Mouse (Mus musculus) heart, embryonic 10.5 days (tissue): Measurements from ENCODE around the gene Scaf11. TPM values are rescaled to one million over a fixed set of nuclear protein-coding genes. Genes with fewer than 3 reads are reported as not detected.

Experiments
- DNase-seq: peaks from one replicate; pipeline ENCODE4 v3.0.0-alpha.2; 2017; ENCODE audit warnings: low spot score
- H3K27ac ChIP-seq: fragments of 300-500 bp; sonication (generic); 2 replicates; pipeline ENCODE4 v1.5.1; 2016; ENCODE audit warnings: mild to moderate bottlenecking
- H3K27me3 ChIP-seq: fragments of 300-500 bp; sonication (generic); 2 replicates; pipeline ENCODE4 v1.6.1; 2016; ENCODE audit warnings: mild to moderate bottlenecking; ENCODE audit not compliant: poor library complexity, insufficient read depth, severe bottlenecking
- H3K36me3 ChIP-seq: fragments of 300-500 bp; sonication (generic); 2 replicates; pipeline ENCODE4 v1.6.1; 2016; ENCODE audit warnings: mild to moderate bottlenecking, moderate library complexity
- H3K4me1 ChIP-seq: fragments of 300-500 bp; sonication (generic); 2 replicates; pipeline ENCODE4 v1.6.1; 2016; ENCODE audit warnings: mild to moderate bottlenecking
- H3K4me3 ChIP-seq: fragments of 300-500 bp; sonication (generic); 2 replicates; pipeline ENCODE4 v1.5.1; 2016; ENCODE audit warnings: mild to moderate bottlenecking, moderate library complexity
- H3K9me3 ChIP-seq: fragments of 300-500 bp; sonication (generic); 2 replicates; pipeline ENCODE4 v1.6.1; 2016; ENCODE audit warnings: mild to moderate bottlenecking, moderate library complexity
- WGBS: fragments of 180-500 bp; shearing (Covaris S2); methylation state at CpG from one replicate; pipeline ENCODE4 v1.1.7; 2016; 5-methylcytosine and 5-hydroxymethylcytosine counted together
- microRNA-seq: library from miRNA; unstranded; fragments of <30 nt; microRNA quantifications from one replicate; pipeline ENCODE4, GENCODE M21; 2017
- polyA plus RNA-seq: library from polyadenylated mRNA; unstranded; fragments of >200 nt; fragmentation: Nextera tagmentation; extraction: Ambion mirVana; gene quantifications from 2 replicates; pipeline ENCODE4 v1.2.1, GENCODE M21; 2016

Gene Scaf11
- polyA plus RNA-seq, 1 experiment from 2014 or later: 93.0 TPM

- Histone ChIP-seq H3K36me3 (peaks cover 75% of the 10 kb centered on the region), H3K9me3 (no peaks in the 10 kb centered on the region), H3K4me3 (no peak overlapping the region), H3K27ac (no peak overlapping the region), H3K4me1 (no peaks in the 10 kb centered on the region), H3K27me3 (no peaks in the 10 kb centered on the region)
- no peak for DNase-seq
- 93% methylated on average over 6 of the region's 6 CpGs for WGBS
These were observed 88.0 kb downstream of the Scaf11 start for GRCm38 (mm10) chr15:96372628-96373027.

DNA sequence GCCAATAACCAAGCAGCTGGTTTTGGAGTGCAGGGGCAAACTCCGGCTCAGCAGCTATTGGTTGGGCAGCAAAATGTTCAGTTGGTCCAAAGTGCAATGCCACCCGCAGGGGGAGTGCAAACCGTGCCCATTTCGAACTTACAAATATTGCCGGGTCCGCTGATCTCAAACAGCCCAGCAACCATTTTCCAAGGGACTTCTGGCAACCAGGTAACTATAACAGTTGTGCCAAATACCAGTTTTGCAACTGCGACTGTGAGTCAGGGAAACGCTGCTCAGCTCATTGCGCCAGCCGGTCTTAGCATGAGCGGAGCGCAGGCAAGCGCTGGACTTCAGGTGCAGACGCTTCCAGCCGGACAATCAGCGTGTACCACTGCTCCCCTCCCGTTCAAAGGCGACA lies 89.3 kb downstream of the Scaf11 start:
- H3K4me3 ChIP-seq: no peak overlapping the region
- 94% methylated on average over 18 of the region's 18 CpGs for WGBS
- no peak for DNase-seq
- no peaks in the 10 kb centered on the region for H3K9me3 ChIP-seq
- H3K27me3 ChIP-seq: no peaks in the 10 kb centered on the region
- no peak overlapping the region for H3K27ac ChIP-seq
- H3K36me3 ChIP-seq: peaks cover 71% of the 10 kb centered on the region
- no peaks in the 10 kb centered on the region for H3K4me1 ChIP-seq

DNA sequence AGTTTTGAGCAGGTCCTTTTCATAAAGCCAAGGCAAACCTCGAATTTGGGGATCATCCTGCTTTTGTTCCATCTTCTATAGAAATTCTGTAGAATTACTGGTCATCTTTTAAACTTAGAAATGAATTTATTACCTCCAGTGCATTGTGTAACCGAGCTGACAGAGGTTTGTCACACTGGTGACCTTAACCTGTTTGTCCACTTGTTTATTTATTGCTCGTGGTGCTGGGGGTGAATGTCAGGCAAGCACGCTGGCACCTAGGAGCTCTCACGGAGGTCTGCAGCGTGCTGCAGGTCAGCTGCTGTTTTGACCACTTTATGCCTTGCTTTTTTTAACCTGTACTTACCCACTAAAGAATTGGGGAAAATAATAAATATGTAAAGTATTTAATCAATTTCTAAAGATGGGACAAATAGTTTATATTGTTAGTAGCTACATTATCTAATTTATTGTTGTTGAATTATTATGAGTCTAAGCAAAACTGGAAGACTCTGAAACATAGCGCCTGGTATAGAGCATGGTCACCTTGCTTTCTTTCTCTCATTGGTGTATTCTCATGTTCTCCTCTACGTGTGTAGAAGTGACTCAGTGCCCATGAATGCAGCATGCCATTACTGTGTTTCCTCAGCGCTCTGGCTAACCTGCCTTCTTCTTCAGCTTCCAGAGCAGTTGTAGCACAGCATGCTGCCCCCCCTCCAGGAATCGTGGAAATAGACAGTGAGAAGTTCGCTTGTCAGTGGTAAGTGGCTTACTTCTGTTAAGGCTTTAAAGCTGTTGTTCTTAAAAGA lies 94.3 kb downstream of the Scaf11 start:
- no peak overlapping the region for H3K27ac ChIP-seq
- 84% methylated on average over 11 of the region's 11 CpGs for WGBS
- H3K9me3 ChIP-seq: no peaks in the 10 kb centered on the region
- no peaks in the 10 kb centered on the region for H3K4me1 ChIP-seq
- H3K27me3 ChIP-seq: no peaks in the 10 kb centered on the region
- H3K4me3 ChIP-seq: no peak overlapping the region
- DNase-seq: no peak
- H3K36me3 ChIP-seq: peaks cover 88% of the 10 kb centered on the region

GRCm38 (mm10) chr15:96365351-96365750 lies 95.3 kb downstream of the Scaf11 start:
- H3K4me3 ChIP-seq: no peak overlapping the region
- 83% methylated on average over 3 of the region's 3 CpGs for WGBS
- DNase-seq: no peak
- H3K36me3 ChIP-seq: peaks cover 86% of the 10 kb centered on the region
- no peaks in the 10 kb centered on the region for H3K4me1 ChIP-seq
- no peaks in the 10 kb centered on the region for H3K27me3 ChIP-seq
- H3K27ac ChIP-seq: no peak overlapping the region
- no peaks in the 10 kb centered on the region for H3K9me3 ChIP-seq

Small RNAs within 50 kb of the gene (microRNA-seq; reads per million reads assigned to microRNA genes)
- gene Gm25397: not detected

Other genes with a start within 250 kb of the Scaf11 start
- 18.3 and 22.0 TPM in 2 replicates for gene Arid2, start 173.3 kb downstream of the Scaf11 start, polyA plus RNA-seq
- gene Slc38a1, start 182.1 kb upstream of the Scaf11 start, polyA plus RNA-seq: 90.5 and 96.2 TPM in 2 replicates
- gene Slc38a2, start 238.9 kb upstream of the Scaf11 start, polyA plus RNA-seq: 113 and 119 TPM in 2 replicates